Mouse (Mus musculus) heart, postnatal 36 days (tissue): ENCODE data around the gene Ap1m2. TPM values are rescaled to one million over a fixed set of nuclear protein-coding genes. Genes with fewer than 3 reads are reported as not detected.
"Not testable (repeated sequence)": the region's sequence is repeated elsewhere in the genome, so short reads cannot be mapped to it uniquely, and the experiment has no call there.

Experiments
- DNase-seq, 2 experiments: peaks; one replicate each; pipeline ENCODE4 v3.0.0; 2021 to 2022
- intact Hi-C: fragments of 180-260 bp; cut with DNase I; formaldehyde crosslinking; loops from one replicate; pipeline ENCODE4 v1.15.1; 2025
- total RNA-seq, 2 experiments: library from RNA; stranded (reverse); gene quantifications; 2 replicates each; pipeline ENCODE4 v1.2.3; 2021

Ap1m2 gene
- total RNA-seq, 2 experiments from 2014 or later, result not detected

DNA sequence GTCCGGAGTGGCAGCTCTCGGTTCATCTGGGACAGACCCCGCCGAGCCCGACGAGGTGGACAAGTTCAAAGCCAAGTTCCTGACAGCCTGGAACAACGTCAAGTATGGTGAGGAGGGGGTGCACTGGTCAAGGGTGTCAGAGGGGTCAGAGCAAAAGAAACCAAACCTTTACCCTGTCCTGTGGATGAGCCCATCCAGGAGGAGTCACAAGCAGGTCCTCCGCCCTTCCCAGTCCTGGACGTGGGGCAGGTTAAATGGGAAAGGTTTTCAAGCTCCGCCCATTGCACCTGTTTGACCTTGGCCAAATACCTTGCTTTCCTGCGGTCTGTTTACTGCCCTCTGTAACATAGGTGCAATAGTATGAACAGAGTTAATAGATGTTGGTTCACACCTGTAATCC is 46.5 kb downstream of the Ap1m2 start:
- no peak for DNase-seq
- intact Hi-C loops, result loop anchor here (1.0 to 2.0 kb wide), 2 partner anchors 22 to 27 kb away; partner anchors contain the start of genes Keap1 and Kri1

DNA sequence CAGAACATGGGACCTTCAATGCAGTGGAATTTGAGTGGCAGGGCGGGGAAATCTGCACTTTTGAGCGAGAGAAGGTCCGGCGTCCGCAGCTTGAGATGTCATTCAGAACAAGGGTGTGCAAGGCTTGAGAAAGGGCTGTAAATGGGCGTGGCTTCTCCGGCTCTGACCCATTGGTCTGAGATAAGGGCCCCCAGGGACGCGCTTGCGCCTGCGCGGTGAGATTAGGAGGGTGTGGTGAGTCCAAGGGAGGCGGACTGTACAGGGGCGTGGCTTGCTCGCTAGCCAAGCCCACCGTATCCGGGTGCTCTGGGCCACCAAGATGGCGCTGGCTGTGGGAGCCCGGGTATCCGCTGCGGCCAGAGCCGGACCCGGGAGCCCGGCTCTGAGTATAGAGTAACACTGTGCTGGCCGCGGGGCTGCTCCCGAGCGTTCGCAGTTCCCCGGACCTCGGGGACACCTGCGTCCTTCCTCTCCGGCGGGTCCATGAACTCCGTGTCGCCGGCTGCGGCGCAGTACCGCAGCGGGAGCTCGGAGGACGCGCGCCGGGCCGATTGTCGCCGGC is 47.1 kb downstream of the Ap1m2 start, which contains the start of gene Atg4d:
Gene Atg4d (plus strand): TSS at position 294 of the 562 bp plus-strand sequence.
- peak; percentile 98 for DNase-seq
- intact Hi-C loops, result loop anchor here (2.0 kb wide), 1 partner anchor 26 kb away; the partner anchor contains the start of gene Keap1

DNA sequence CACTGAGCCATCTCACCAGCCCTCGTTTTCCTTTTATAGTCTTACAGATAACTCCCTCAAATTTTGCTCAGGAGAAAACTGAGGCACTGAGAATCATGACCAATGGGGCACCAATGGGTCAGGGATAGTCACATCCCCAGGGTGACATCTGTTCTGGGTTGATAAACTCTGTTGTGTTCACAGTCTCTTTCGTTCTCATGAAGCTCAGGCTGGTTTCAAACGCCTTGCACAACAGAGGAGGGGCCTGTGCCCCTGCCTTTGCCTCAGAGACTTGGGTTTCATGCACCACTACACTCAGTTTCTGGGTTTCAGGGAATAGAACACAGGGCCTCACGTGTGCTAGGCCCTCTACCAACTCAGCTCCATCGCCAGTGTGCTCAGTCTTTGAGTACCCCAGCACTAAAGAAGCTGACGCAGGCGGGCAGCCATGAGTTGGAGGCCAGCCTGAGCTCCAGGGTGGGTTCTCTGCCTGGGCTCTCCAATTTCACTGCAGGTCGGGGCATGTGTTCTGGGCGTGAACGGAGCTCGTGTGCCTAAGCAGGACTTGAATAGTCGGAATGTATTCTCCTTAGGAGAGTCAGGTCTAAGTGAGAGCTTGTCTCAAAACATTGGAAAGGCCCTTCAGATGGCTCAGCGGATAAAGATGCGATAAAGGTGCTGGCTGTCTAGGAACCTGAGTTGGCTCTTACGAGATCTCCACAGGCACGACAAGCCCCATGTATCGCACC is 47.7 kb downstream of the Ap1m2 start:
- intact Hi-C loops, result loop anchor here (2.0 kb wide), 1 partner anchor 26 kb away; the partner anchor contains the start of gene Keap1
- no peak for DNase-seq

DNA sequence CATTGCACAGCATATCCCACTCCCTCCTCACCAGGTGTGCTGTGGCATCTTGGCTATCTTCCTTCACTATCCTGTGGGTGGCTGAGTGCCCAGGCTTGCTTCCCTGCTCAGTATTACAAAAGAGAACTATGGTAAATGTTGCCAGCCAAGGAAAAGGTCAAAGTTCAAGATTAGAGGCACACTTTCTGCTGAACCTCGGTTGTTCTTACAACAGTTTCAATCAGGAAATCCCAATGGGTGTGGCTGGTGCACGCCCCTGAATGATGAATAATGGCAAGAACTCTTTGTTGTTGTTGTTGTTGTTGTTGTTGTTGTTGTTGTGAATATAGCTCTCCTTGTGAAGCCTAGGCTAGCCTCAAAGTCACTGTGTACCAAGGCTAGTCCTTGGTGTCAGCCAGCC is 50.3 kb downstream of the Ap1m2 start:
- intact Hi-C loops, result no loop called here
- DNase-seq, result no peak

DNA sequence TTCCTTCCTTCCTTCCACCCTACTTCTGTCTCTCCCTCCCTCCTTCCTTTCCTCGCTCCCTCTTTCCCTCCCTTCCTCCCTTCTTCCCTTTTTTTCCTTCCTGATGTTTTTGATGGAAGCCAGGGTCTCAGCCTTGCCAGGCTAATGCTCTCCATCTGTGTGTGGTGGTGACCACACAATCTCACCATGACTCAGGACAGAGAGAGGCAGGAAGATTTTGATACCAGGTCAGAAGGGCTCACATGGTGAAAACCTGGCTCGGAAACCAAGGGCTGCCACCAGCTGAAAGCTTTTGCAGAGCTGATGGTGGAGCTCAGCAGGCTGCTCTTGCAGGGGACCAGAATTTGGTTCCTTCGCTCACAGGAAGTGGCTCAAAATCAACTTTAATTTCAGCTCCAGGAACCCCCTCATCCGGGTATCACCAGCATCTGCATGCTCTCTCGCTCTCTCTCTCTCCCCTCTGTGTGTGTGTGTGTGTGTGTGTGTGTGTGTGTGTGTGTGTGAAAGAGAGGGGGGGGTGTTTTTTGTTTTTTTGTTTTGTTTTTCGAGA is 51.6 kb downstream of the Ap1m2 start:
- no peak for DNase-seq
- intact Hi-C loops, result no loop called here

DNA sequence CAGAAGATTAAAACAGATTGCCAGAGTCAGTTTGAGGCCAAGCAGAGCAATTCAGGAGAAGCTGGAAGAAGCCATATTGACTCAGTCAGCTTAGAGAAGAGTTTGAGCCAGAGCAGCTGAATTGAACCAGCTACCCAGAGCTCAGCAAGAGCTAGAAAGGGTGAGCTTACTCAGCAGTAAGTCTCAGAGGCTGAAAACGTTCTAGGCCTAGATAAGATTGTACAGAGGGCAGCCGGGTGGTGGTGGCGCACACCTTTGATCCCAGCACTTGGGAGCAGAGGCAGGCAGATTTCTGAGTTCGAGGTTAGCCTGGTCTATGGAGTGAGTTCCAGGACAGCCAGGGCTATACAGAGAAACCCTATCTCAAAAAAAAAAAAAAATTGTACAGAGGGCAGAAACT is 55.8 kb downstream of the Ap1m2 start:
- intact Hi-C loops, DNase-seq: not testable (repeated sequence)

DNA sequence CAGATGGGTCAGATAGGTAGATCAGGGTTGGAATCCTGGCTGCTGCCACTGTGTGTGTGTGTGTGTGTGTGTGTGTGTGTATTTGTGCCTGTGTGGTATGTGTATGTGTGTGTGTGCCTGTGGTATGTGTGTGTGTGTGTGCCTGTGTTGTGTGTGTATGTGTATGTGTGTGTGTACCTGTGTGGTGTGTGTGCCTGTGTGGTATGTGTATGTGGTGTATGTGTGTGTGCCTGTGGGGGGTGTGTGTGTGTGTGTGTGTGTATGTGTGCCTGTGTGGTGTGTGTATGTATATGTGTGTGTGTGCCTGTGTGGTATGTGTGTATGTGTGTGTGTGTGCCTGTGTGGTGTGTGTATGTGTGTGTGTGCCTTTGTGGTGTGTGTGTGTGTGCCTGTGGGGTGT is 57.4 kb downstream of the Ap1m2 start:
- intact Hi-C loops, result no loop called here
- DNase-seq, result no peak

DNA sequence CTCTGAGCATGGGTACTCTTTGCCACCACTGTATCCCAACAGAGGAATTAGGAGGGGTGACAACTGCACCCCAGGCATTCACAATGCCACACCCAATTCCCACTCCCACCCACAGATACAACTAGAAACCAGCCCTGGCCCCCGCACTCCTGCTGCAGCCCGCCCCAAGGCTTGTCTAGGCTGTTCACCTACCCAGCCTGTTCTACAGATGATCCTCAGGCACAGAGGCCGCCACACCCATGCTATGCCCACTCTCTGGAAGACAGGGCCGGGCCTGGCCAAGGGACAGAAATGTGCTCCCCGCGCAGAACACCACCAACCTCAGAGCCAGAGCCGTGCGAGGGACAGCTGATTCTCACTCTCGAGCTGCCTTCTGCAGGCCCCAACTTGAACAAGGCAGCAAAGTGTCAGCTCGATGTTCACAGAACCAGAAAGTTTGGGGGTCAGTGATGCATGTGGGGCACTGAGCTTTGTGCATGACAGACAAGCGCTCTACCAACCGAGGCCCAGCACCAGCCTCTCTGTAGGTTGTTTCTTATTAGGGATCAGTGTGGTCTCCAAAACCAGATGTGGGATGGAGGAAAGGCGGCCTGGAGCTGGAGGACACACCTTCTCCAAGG is 60.9 kb downstream of the Ap1m2 start:
- no peak for DNase-seq
- intact Hi-C loops, result no loop called here

DNA sequence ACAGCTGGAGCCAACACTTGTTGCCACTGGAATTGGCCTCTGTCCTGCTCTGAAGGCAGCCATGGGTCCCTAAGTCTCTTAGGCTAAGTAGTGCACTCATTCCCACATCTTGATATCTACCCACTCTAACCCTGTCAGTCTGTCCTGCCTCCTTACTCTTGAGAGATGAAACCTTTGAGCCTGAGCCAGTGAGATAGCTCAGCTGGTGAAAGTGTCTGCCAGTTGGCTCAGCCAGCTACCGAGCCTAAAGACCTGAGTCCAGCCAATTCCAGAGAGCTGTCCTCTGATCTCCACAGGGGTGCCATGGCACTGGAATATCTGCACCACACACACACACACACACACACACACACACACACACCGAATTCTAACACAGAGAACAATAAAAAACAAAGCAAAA is 61.6 kb downstream of the Ap1m2 start:
- DNase-seq, result no peak
- intact Hi-C loops, result no loop called here

DNA sequence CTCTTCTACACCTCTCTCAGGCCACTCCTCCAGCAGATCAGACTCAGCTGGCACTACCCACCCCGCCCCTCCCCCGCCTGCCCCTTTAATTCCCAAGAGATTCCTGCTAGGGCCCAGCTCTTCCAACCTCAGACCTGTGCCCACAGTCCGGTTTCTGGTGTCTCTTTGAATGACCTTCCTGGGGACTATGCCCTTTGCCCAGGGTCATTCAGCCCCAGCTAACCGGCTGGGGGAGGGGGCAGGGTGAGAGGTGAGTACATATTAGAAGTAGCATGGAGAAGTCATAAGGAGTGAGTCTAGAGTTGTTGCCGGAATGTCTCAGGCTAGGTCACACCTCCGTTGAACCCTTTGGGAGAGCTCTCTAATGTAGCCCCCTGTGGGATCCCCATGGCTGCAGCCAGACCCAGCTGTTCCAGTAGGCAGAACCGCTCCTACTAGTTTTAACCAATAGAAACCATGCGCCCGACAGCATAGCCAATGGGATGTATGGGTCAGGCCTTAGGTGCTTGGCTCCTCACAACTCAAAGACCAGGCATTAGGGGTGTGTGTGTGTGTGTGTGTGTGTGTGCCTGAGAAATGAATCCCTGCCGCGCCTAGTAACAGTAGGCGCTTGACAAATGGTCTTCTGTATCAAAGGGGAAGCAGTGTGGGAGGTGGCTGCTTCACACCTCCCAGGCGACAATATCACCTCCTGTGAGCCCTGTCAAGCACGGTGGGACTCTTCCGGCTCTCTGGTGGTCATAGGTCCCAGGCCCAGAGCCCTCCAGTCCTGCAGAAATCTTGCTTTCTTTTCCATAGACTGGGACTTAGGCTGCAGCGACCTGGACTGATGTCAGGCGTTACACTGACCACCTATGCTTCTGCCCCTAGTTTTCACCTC is 62.3 kb downstream of the Ap1m2 start:
- no peak for DNase-seq
- intact Hi-C loops, result no loop called here

DNA sequence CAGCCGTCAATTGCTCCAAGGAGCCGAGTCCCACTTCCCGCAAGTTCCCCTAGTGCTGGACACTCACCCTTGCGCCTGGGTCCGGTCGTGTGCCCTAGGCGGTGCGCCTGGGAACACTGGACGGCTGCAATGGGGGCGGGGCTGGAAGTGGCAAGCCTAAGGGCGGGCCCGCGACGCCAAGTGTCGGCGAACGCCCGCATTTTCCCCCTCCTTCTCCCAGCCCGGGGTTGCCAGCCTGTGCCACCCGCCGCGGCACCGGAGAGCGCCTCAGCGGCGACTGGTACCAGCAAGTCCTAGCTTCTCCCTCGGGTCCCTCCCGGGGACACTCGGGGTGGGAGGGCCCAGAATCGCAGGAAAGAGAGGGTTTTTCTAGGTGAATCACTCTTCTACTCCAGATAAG is 63.8 kb downstream of the Ap1m2 start, which contains the start of gene S1pr5:
Gene S1pr5 (minus strand): TSS at position 118 of the 400 bp plus-strand sequence.
- intact Hi-C loops, result no loop called here
- peak in 1 of 2 experiments; percentile 22 for DNase-seq

DNA sequence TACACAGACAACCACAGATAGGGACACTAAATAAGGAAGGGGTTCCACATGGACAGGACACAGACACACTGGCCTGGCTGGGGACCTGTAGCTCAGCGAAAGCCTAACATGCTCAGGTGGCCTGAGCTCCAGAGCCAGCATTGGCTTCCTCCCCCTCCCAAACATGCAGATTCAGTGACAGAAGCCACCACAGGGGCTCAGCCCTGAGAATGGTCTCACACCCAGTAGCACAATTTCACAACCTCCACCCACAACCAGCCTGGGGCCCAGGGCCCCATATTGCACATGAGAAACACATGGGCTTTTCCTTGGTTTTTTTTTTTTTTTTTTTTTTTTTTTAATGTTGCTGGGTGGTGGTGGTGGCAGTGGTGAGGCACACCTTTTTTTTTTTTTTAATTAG is 65.8 kb downstream of the Ap1m2 start:
- no peak for DNase-seq
- intact Hi-C loops, result no loop called here

DNA sequence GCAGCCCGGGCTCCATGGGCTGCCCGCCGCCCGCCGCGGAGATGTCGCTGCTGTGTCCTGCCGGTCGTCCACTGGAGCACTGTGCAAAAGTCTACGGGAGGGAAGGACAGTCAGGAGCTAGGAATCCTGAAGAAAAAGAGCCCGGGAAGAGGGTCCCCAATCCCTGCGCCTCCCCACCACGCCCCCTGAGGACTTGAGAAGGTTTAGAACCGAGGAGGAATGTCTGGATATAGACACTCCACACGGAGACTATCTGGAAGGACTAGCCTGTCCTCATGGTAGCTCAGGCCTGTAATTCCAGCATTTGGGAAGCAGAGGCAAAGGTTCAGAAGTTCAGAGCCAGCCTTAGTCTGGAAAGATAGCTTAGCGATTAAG is 67.0 kb downstream of the Ap1m2 start:
- intact Hi-C loops, result no loop called here
- DNase-seq, result no peak

DNA sequence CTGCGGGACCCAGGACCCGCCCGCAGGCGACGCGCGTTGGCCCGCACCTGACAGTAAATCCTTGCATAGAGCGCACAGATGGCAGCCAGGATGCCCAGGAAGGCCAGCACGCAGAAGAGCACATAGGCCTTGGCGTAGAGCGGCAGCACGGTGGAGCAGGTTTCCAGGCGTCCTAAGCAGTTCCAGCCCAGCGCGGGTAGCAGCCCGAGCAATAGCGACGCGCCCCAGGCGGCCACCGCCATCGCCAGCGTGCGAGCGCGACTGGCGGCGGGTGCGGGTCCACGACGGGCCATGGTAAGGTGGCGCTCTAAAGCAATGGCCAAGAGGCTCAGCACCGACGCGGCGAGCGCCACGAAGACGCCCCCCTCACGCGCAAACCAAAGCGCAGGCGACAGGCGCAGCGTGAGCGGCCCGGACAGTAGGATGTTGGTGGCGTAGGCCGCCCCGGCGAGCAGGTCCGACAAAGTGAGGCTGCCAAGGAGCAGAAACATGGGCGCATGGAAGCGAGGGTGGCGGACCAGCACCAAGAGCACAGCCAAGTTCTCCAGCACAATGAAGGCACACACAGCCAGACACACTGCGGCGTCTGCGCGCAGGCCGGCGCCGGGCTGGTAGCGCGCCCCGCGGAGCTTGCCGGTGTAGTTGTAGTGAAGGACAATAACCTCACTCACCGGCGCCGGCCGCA is 67.6 kb downstream of the Ap1m2 start:
- peak in 1 of 2 experiments; percentile 40 for DNase-seq
- intact Hi-C loops, result loop anchor here (5.0 kb wide), 1 partner anchor 113 kb away; no protein-coding TSS in a partner anchor

Other genes with a start within 250 kb of the Ap1m2 start
- not detected for gene Zglp1, start 245.2 kb downstream of the Ap1m2 start, total RNA-seq
- under 1 TPM; 0.17 to 0.33 TPM for gene Gm49373, start 239.2 kb downstream of the Ap1m2 start, total RNA-seq
- gene Fdx1l, start 238.7 kb downstream of the Ap1m2 start, total RNA-seq, result 10 to 100 TPM; 34.7 to 38.7 TPM
- 1 to 10 TPM in 1 of 2 experiments, under 1 TPM in 1; 0.51 to 1.9 TPM for gene Gm38431, start 220.3 kb downstream of the Ap1m2 start, total RNA-seq
- 10 to 100 TPM; 25.1 to 27.7 TPM for gene Raver1, start 220.3 kb downstream of the Ap1m2 start, total RNA-seq
- 1 to 10 TPM; 8.2 to 9.6 TPM for gene Tyk2, start 181.1 kb downstream of the Ap1m2 start, total RNA-seq
- gene Cdc37, start 162.4 kb downstream of the Ap1m2 start, total RNA-seq, result 100 to 1,000 TPM; 157 to 165 TPM
- gene Pde4a, start 146.6 kb downstream of the Ap1m2 start, total RNA-seq, result 10 to 100 TPM; 45.9 to 52.0 TPM
- 10 to 100 TPM; 41.9 to 43.1 TPM for gene Keap1, start 73.0 kb downstream of the Ap1m2 start, total RNA-seq
- 1 to 10 TPM in 1 of 2 experiments, under 1 TPM in 1; 0.69 to 1.1 TPM for gene S1pr5, start 63.9 kb downstream of the Ap1m2 start, total RNA-seq
- gene Atg4d, start 47.0 kb downstream of the Ap1m2 start, total RNA-seq, result 10 to 100 TPM; 78.0 to 99.6 TPM
- 10 to 100 TPM; 16.5 to 18.0 TPM for gene Kri1, start 24.4 kb downstream of the Ap1m2 start, total RNA-seq
- 10 to 100 TPM; 15.9 to 18.4 TPM for gene Cdkn2d, start 20.9 kb downstream of the Ap1m2 start, total RNA-seq
- 100 to 1,000 TPM; 118 to 124 TPM for gene Slc44a2, start 8.4 kb upstream of the Ap1m2 start, total RNA-seq
- 10 to 100 TPM; 28.9 to 29.0 TPM for gene Ilf3, start 55.5 kb upstream of the Ap1m2 start, total RNA-seq
- gene Qtrt1, start 99.5 kb upstream of the Ap1m2 start, total RNA-seq, result 1 to 10 TPM; 8.0 to 9.5 TPM
- 10 to 100 TPM; 63.9 to 72.4 TPM for gene Dnm2, start 112.6 kb upstream of the Ap1m2 start, total RNA-seq
- gene Tmed1, start 197.9 kb upstream of the Ap1m2 start, total RNA-seq, result 10 to 100 TPM; 44.9 to 46.9 TPM
- gene AB124611, start 213.8 kb upstream of the Ap1m2 start, total RNA-seq, result 1 to 10 TPM; 1.8 to 2.0 TPM
- gene Carm1, start 234.6 kb upstream of the Ap1m2 start, total RNA-seq, result 10 to 100 TPM; 56.9 to 65.4 TPM